Mouse (Mus musculus) spleen, adult 2 months (tissue): ENCODE results near the gene Atpaf1. TPM values are rescaled to one million over a fixed set of nuclear protein-coding genes. Genes with fewer than 3 reads are reported as not detected.
A peak's percentile ranks its signal among the peaks of the same experiment; 100 is the strongest.

ENCODE experiments used
- DNase-seq, 2 experiments: peaks; one replicate each; pipeline versions ENCODE4 v3.0.0 to v3.0.0-alpha.2; 2012 to 2021; ENCODE audit warnings: low spot score in 2 of 2, low read depth in 1 of 2
- H3K27ac ChIP-seq: fragments of 200-500 bp; 2 replicates; pipeline ENCODE4 v1.5.1; 2012; ENCODE audit warnings: low read length, inconsistent platforms; ENCODE audit not compliant: insufficient read depth
- H3K27me3 ChIP-seq: fragments of 200-500 bp; 2 replicates; pipeline ENCODE4 v1.6.1; 2012; ENCODE audit warnings: mild to moderate bottlenecking, moderate library complexity, low read length, inconsistent platforms; ENCODE audit not compliant: control insufficient read depth, insufficient read depth
- H3K36me3 ChIP-seq: fragments of 200-500 bp; 2 replicates; pipeline ENCODE4 v1.6.1; 2012; ENCODE audit warnings: mild to moderate bottlenecking, low read length, inconsistent platforms; ENCODE audit not compliant: control insufficient read depth, insufficient read depth
- H3K4me1 ChIP-seq: fragments of 200-500 bp; 2 replicates; pipeline ENCODE4 v1.6.1; 2011; ENCODE audit warnings: inconsistent platforms; ENCODE audit not compliant: control insufficient read depth, insufficient read depth, insufficient read length
- H3K4me3 ChIP-seq: fragments of 200-500 bp; 2 replicates; pipeline ENCODE4 v1.5.1; 2011; ENCODE audit warnings: mild to moderate bottlenecking, inconsistent platforms; ENCODE audit not compliant: insufficient read depth, insufficient read length; ENCODE audit errors: extremely low read depth
- CTCF ChIP-seq: fragments of 200-500 bp; IDR thresholded peaks from 2 replicates; pipeline ENCODE4 v1.5.1; 2011; ENCODE audit warnings: mild to moderate bottlenecking, inconsistent platforms; ENCODE audit not compliant: insufficient read depth, insufficient read length, insufficient replicate concordance; ENCODE audit errors: extremely low read depth
- POLR2A ChIP-seq: fragments of 200-500 bp; IDR thresholded peaks from 2 replicates; pipeline ENCODE4 v1.6.1; 2011; ENCODE audit warnings: low read depth, low read length, inconsistent platforms
- WGBS: fragments of 180-500 bp; shearing (Covaris S2); methylation state at CpG from one replicate; pipeline ENCODE4 v1.1.7; 2018; 5-methylcytosine and 5-hydroxymethylcytosine counted together
- polyA plus RNA-seq: library from polyadenylated mRNA; depleted of rRNA; stranded (reverse); fragments of >200 nt; gene quantifications from 2 replicates; pipeline ENCODE4 v1.2.3, GENCODE M21; 2012; rRNA removed

The Atpaf1 gene
- polyA plus RNA-seq, 1 experiment = 20.2 TPM

DNA sequence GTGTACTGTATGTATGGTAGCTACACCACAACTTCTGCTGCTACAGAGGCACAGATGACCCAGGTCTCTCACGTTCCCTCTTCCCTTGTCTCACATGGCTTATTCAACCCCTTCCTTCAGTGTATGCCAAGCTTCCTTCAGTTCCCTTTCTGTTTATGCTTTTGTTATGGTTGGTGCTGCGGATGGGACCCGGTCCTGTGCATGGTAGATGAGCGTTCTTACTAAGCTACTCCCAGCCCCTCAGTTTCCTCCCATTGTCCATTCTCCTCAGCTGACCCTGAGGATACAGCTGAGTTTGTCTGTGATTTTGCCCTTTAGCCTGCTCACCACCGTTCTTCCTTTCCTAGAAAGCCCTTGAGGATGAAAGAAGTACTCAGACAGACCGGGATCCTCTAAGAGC lies 67.0 kb downstream of the Atpaf1 start:
- TF ChIP-seq CTCF (no peak), POLR2A (no peak)
- Histone ChIP-seq H3K36me3 (peaks cover 28% of the 10 kb centered on the region), H3K4me1 (peaks cover 11% of the 10 kb centered on the region; the same call in 1 of the 2 replicates), H3K27ac (no peak overlapping the region), H3K4me3 (no peak overlapping the region), H3K27me3 (no peaks in the 10 kb centered on the region)
- no peak for DNase-seq
- WGBS = 94% methylated on average over 6 of the region's 6 CpGs

DNA sequence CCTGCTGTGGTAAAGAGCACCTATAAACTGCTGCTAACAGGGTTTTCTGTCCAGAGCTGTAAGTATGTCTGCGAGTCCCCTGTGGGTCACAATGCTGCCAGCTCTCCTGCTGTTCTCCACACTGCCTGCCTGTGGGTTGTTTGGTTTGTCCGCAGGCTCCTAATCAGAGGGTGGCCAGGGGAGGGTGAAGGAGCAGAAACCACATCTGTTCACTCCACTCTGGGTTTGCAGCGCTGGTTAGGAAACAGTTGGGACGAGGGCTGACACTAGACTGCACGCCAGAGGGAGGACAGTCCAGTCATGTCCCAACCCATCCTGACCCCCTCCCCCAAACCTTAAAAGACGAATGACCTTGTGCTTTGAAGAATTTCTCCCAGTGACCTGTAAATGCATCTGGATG lies 70.5 kb downstream of the Atpaf1 start:
- no peak for DNase-seq
- Histone ChIP-seq H3K27me3 (no peaks in the 10 kb centered on the region), H3K4me3 (no peak overlapping the region), H3K27ac (no peak overlapping the region), H3K4me1 (peaks cover 7% of the 10 kb centered on the region; the same call in 1 of the 2 replicates), H3K36me3 (peaks cover 24% of the 10 kb centered on the region)
- TF ChIP-seq POLR2A = no peak
- WGBS = 80% methylated on average over 6 of the region's 6 CpGs

DNA sequence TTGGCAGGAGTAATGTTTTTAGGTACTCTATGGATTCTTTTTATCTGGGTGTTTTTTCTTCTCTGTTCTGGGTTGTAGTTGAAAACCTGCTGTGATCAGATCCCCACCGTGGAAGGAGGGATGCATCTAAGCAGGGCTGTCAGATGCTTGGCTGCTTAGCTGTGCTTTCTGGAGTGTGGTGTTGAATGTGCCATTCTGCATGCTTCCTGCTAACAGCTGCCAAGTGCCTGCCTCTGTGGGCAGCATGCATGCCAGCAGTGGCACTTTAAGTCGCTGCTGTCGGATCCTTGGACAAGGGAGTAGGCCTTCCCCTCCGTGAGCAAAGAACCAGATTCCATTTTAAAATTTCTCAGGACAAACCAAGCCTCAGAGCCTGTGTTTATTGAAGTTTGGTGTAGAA lies 71.0 kb downstream of the Atpaf1 start:
- 90% methylated on average over 4 of the region's 4 CpGs for WGBS
- Histone ChIP-seq H3K4me1 (peaks cover 7% of the 10 kb centered on the region; the same call in 1 of the 2 replicates), H3K27me3 (no peaks in the 10 kb centered on the region), H3K4me3 (no peak overlapping the region), H3K27ac (no peak overlapping the region), H3K36me3 (peaks cover 24% of the 10 kb centered on the region)
- no peak for DNase-seq
- TF ChIP-seq POLR2A = no peak
- no peak for TF ChIP-seq CTCF

DNA sequence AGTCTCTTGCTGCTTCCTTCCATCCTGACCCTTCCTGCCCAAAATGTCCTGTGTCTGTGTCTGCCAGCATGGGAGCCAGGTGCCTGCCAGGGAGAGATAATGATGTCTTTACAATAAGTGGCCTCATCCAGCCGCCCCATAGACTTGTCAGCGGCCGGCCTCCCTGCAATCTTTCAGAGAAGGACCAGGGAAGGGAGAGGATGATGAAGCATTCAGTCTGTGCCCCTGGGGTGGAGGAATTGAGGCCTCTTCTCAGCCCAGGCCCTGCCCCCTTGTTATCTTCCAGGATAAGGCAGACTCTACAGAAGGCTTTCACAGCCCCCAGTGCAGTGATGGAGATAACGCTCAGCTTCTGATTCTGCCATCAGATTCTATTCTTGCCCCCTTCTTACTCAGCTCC lies 71.7 kb downstream of the Atpaf1 start:
- H3K4me3 ChIP-seq = no peak overlapping the region
- H3K36me3 ChIP-seq = peaks cover 26% of the 10 kb centered on the region
- no peak for DNase-seq
- H3K4me1 ChIP-seq = peaks cover 7% of the 10 kb centered on the region; the same call in 1 of the 2 replicates
- TF ChIP-seq CTCF = no peak
- no peak for TF ChIP-seq POLR2A
- 75% methylated on average over 4 of the region's 4 CpGs for WGBS
- H3K27me3 ChIP-seq = no peaks in the 10 kb centered on the region
- no peak overlapping the region for H3K27ac ChIP-seq

DNA sequence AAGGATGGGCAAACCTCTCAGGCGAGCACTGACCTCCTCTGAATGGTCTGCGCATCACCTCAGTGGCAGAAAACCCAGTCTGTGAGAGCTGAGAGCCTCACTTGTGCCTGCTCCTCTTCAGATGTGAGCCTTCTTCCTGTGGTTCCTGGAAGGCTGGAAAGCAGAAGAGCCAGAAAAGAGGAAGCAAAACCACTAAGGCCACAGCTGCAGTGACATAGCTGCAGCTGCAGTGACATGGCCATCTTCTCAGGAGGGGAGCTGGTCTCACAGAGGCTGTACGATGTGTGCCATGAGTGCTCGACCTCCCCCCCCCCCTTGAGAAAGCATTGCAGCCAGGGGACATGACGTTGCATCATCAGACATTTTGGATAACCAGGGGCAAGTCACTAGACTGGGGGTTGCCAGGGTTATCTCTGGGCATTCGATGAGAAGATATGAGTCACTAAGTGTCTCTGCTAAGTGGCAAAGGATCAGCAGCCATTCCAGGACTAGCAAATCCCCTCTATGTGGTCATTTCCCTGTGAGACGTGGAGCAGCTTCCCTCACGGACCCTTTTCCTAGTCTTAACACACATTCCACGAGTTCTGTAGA lies 72.8 kb downstream of the Atpaf1 start:
- 56% methylated on average over 9 of the region's 9 CpGs for WGBS
- Histone ChIP-seq H3K4me1 (peaks cover 7% of the 10 kb centered on the region; the same call in 1 of the 2 replicates), H3K27me3 (no peaks in the 10 kb centered on the region), H3K4me3 (no peak overlapping the region), H3K27ac (no peak overlapping the region), H3K36me3 (peaks cover 28% of the 10 kb centered on the region)
- peak in 1 of 2 experiments; percentile 13 for DNase-seq
- TF ChIP-seq POLR2A = no peak
- TF ChIP-seq CTCF = no peak

DNA sequence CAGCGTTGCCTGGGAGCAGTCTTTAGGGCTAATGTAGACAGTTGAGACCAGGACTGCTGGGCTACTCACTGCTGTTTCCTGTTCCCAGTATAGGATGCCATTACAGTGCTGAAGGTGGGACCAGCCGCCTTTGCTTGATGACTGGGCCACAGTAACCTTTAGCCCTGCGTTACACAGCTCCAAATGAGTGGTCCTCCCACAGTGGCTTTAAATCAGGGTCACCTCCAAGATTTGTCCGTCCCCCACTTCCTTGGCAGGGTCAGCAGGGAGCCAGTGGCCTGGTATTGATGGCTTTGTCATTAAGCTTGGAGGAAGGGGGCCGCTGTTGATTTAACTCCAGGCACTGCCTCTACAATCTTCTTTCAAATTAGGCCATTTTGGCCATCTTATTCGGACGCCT lies 78.7 kb downstream of the Atpaf1 start:
- WGBS = 95% methylated on average over 7 of the region's 7 CpGs
- H3K27ac ChIP-seq = no peak overlapping the region
- H3K27me3 ChIP-seq = no peaks in the 10 kb centered on the region
- no peaks in the 10 kb centered on the region for H3K4me1 ChIP-seq
- DNase-seq = no peak
- H3K4me3 ChIP-seq = no peak overlapping the region
- TF ChIP-seq POLR2A (no peak), CTCF (no peak)
- peaks cover 35% of the 10 kb centered on the region for H3K36me3 ChIP-seq

DNA sequence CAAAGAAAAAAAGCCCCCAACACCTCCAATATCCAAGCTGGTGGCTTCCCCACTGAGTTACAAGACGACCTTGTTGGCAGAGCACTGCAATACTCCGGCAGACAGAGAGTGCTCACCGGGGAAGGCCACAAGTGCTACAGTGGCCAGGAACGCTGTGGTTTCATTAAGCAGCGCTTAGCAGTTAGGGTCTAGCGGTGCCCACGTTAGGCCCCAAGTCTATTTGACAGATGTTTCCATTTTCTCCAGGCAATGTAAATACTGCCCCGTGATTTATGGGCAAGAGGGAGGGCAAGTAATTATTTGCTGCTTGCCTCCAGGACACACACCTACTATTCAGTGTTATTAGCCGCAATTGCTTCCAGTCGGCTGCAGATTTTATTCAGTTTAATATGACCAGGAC lies 79.3 kb downstream of the Atpaf1 start:
- Histone ChIP-seq H3K27me3 (no peaks in the 10 kb centered on the region), H3K4me1 (no peaks in the 10 kb centered on the region), H3K4me3 (no peak overlapping the region), H3K27ac (no peak overlapping the region), H3K36me3 (peaks cover 35% of the 10 kb centered on the region)
- WGBS = 92% methylated on average over 10 of the region's 10 CpGs
- no peak for DNase-seq
- TF ChIP-seq CTCF (no peak), POLR2A (no peak)

Other genes with a start within 250 kb of the Atpaf1 start
- not detected in 2 replicates for gene Cyp4a31, start 221.2 kb upstream of the Atpaf1 start, polyA plus RNA-seq
- gene Cyp4a32, start 183.8 kb upstream of the Atpaf1 start, polyA plus RNA-seq = not detected in 2 replicates
- 9.5 and 9.8 TPM in 2 replicates for gene Cyp4b1, start 137.1 kb upstream of the Atpaf1 start, polyA plus RNA-seq
- gene Efcab14, start 47.1 kb upstream of the Atpaf1 start, polyA plus RNA-seq = 12.8 and 19.6 TPM in 2 replicates
- gene Tex38, start 3.8 kb upstream of the Atpaf1 start, polyA plus RNA-seq = 0.14 and 0.32 TPM in 2 replicates
- gene Mob3c, start 43.3 kb downstream of the Atpaf1 start, polyA plus RNA-seq = 34.5 and 43.3 TPM in 2 replicates
- 68.2 and 69.2 TPM in 2 replicates for gene Mknk1, start 54.4 kb downstream of the Atpaf1 start, polyA plus RNA-seq
- not detected in 2 replicates for gene Kncn, start 99.6 kb downstream of the Atpaf1 start, polyA plus RNA-seq
- not detected in 2 replicates for gene 6430628N08Rik, start 105.9 kb downstream of the Atpaf1 start, polyA plus RNA-seq
- not detected in 2 replicates for gene Dmbx1, start 155.1 kb downstream of the Atpaf1 start, polyA plus RNA-seq
- 25.7 and 31.3 TPM in 2 replicates for gene Faah, start 233.1 kb downstream of the Atpaf1 start, polyA plus RNA-seq